Mouse (Mus musculus) heart, postnatal 14 days (tissue): ENCODE data around the gene Gpr62. TPM values are rescaled to one million over a fixed set of nuclear protein-coding genes. Genes with fewer than 3 reads are reported as not detected.

ENCODE experiments used
- DNase-seq, 2 experiments: peaks; one replicate each; pipeline ENCODE4 v3.0.0; 2021 to 2022
- intact Hi-C: fragments of 180-260 bp; cut with DNase I; formaldehyde crosslinking; loops from one replicate; pipeline ENCODE4 v1.15.1; 2025
- total RNA-seq, 2 experiments: library from RNA; stranded (reverse); gene quantifications; 2 replicates each; pipeline ENCODE4 v1.2.3; 2021

The Gpr62 gene
- total RNA-seq, 2 experiments from 2014 or later, result 0.10 TPM; not detected in 1

GRCm38 (mm10) chr9:106475663-106476001, 9.9 kb upstream of the Gpr62 start, which contains the start of gene Rrp9:
Gene Rrp9 (plus strand): TSS chr9:106475963.
- DNase-seq, result no peak
- intact Hi-C loops, result loop anchor here (1.0 to 5.0 kb wide), 5 partner anchors 27 to 187 kb away; partner anchors contain the start of genes Dusp7 and Rpl29

GRCm38 (mm10) chr9:106475046-106475445, 9.3 kb upstream of the Gpr62 start:
- DNase-seq, result peak; percentile 48 to 56

GRCm38 (mm10) chr9:106474456-106474855, 8.7 kb upstream of the Gpr62 start:
- intact Hi-C loops, result loop anchor here (2.0 kb wide), 1 partner anchor 46 kb away; the partner anchor contains the start of gene Rpl29
- DNase-seq, result peak; percentile 75 to 81

More at GRCm38 (mm10) chr9:106475046-106475445, 9.3 kb upstream of the Gpr62 start:
- intact Hi-C loops, result loop anchor here (2.0 to 5.0 kb wide), 3 partner anchors 46 to 168 kb away; partner anchors contain the start of genes Dusp7 and Rpl29

- intact Hi-C loops, result loop anchor here (2.0 kb wide), 1 partner anchor 45 kb away; the partner anchor contains the start of gene Rpl29
These were observed 8.0 kb upstream of the Gpr62 start for GRCm38 (mm10) chr9:106473753-106474105.

GRCm38 (mm10) chr9:106473081-106473752, 7.5 kb upstream of the Gpr62 start:
- DNase-seq, result peak; percentile 4 to 5
- intact Hi-C loops, result no loop called here

More at GRCm38 (mm10) chr9:106473753-106474105, 8.0 kb upstream of the Gpr62 start:
- DNase-seq, result peak; percentile 3 to 5

GRCm38 (mm10) chr9:106472321-106472720, 6.6 kb upstream of the Gpr62 start:
- DNase-seq, result peak; percentile 17 to 22
- intact Hi-C loops, result no loop called here

- intact Hi-C loops, result no loop called here
- DNase-seq, result peak; percentile 71 to 72
These were observed 6.2 kb upstream of the Gpr62 start for GRCm38 (mm10) chr9:106471892-106472291.

- intact Hi-C loops, result no loop called here
- DNase-seq, result peak; percentile 1 to 2
These were observed 5.4 kb upstream of the Gpr62 start for GRCm38 (mm10) chr9:106470991-106471750.

- DNase-seq, result no peak
- intact Hi-C loops, result no loop called here
These were observed 4.0 kb upstream of the Gpr62 start for GRCm38 (mm10) chr9:106469776-106470175.

GRCm38 (mm10) chr9:106469317-106469716, 3.6 kb upstream of the Gpr62 start:
- intact Hi-C loops, result no loop called here
- DNase-seq, result no peak

- intact Hi-C loops, result no loop called here
- DNase-seq, result no peak
These were observed 2.0 kb upstream of the Gpr62 start for GRCm38 (mm10) chr9:106467746-106468145.

- no peak for DNase-seq
- intact Hi-C loops, result no loop called here
These were observed 983 bp upstream of the Gpr62 start for GRCm38 (mm10) chr9:106466721-106467120.

GRCm38 (mm10) chr9:106464751-106465541, 792 bp downstream of the Gpr62 start:
- intact Hi-C loops, result no loop called here
- peak; percentile 71 to 73 for DNase-seq

GRCm38 (mm10) chr9:106463122-106464063, 2.3 kb downstream of the Gpr62 start:
- DNase-seq, result no peak
- intact Hi-C loops, result no loop called here

- intact Hi-C loops, result no loop called here
- no peak for DNase-seq
These were observed 3.3 kb downstream of the Gpr62 start for GRCm38 (mm10) chr9:106462430-106462800.

GRCm38 (mm10) chr9:106461641-106462429, 3.9 kb downstream of the Gpr62 start:
- DNase-seq, result no peak
- intact Hi-C loops, result no loop called here

GRCm38 (mm10) chr9:106461026-106461415, 4.7 kb downstream of the Gpr62 start:
- intact Hi-C loops, result no loop called here
- no peak for DNase-seq

GRCm38 (mm10) chr9:106460401-106461025, 5.2 kb downstream of the Gpr62 start:
- DNase-seq, result no peak
- intact Hi-C loops, result no loop called here
